Mouse (Mus musculus): ENCODE data around the gene Gm21366. TPM values are rescaled to one million over a fixed set of nuclear protein-coding genes. Genes with fewer than 3 reads are reported as not detected.
"Not testable (repeated sequence)": the region's sequence is repeated elsewhere in the genome, so short reads cannot be mapped to it uniquely, and the experiment has no call there.

Gene Gm21366
- not detected for total RNA-seq (2021)
- long read RNA-seq: 0 reads

DNA sequence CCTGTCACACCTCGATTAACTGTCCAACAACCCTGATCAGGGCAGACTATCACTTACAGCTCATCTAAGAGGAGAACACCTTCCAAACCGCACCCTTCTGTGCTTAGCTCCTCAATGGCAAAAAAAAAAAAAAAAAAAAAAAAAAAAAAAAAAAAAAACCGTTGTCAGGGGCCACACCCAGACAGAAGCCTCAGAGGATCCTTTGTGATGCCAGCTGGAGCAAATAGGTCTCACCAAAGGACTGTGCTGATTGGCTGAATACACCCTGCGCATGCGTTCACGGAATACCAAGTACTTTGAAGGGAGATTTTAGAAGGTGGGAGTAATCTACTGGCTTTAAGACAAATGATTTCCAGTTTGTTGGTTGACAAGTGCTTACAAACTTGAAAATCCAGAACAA lies at the start of gene Gm21366:
TSS of gene Gm21366 (minus strand) at position 101 of the 400 bp plus-strand sequence.
- not testable (repeated sequence) for DNase-seq (ENCODE audit: low spot score in 2 of 2)
